Mouse (Mus musculus): Measurements from ENCODE around the gene Samm50.

GRCm38 (mm10) chr15:84217969-84218782 lies 26.1 kb downstream of the Samm50 start:
- no peak for TF ChIP-seq CTCF (IDR thresholded peaks at IDR 0.05; ENCODE audit: insufficient read depth, low read length)
- TF ChIP-seq POLR2A (IDR thresholded peaks at IDR 0.05; ENCODE audit: borderline replicate concordance, extremely low read depth, low read depth, low read length): no peak

All from lung, adult 2 months (tissue).